Mouse (Mus musculus): ENCODE data around the gene Mmrn1. TPM values are rescaled to one million over a fixed set of nuclear protein-coding genes. Genes with fewer than 3 reads are reported as not detected.

The Mmrn1 gene
- polyA plus RNA-seq, 1 experiment from 2014 or later, result 5.7 TPM

DNA sequence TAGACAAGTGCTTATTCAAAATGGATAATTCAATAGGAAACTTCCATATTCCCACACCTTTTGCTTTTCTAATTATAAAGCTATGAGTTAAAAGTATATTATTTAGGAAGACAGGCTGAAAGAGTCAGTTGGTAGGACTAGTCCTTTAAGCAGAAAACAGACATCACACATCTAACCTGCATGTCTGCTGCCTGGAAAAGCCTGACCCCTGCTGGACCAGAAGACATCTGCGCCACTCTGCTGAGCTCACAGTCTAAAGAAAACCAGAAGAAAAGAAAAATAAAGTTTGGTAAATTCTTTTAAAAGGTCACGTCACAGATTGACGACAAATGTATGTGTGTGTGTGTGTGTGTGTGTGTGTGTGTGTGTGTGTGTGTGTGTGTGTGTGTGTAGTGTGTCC lies 25.6 kb downstream of the Mmrn1 start:
- no peak overlapping the region for H3K4me3 ChIP-seq (replicated peaks; ENCODE audit: low read length)
- H3K27me3 ChIP-seq (ENCODE audit: control insufficient read depth, insufficient read depth, low read length), result no peaks in the 10 kb centered on the region
- WGBS, result 51% methylated on average over 3 of the region's 3 CpGs
- no peak overlapping the region for H3K27ac ChIP-seq (ENCODE audit: low read length)
- no peaks in the 10 kb centered on the region for H3K9me3 ChIP-seq (replicated peaks; ENCODE audit: control insufficient read depth, low read length)
- no peaks in the 10 kb centered on the region for H3K36me3 ChIP-seq (ENCODE audit: control insufficient read depth, insufficient read depth, low read length)
- no peak overlapping the region for H3K4me2 ChIP-seq (ENCODE audit: low read depth, low read length)
- no peak overlapping the region for H3K9ac ChIP-seq (ENCODE audit: low read length)
- no peak for ATAC-seq (ENCODE audit: insufficient read depth, low FRiP score)
- H3K4me1 ChIP-seq (ENCODE audit: control insufficient read depth, insufficient read depth, low read length), result no peaks in the 10 kb centered on the region

GRCm38 (mm10) chr6:60961285-60961684 lies 36.5 kb downstream of the Mmrn1 start:
- Histone ChIP-seq H3K27me3 (ENCODE audit: control insufficient read depth, insufficient read depth, low read length) (no peaks in the 10 kb centered on the region), H3K36me3 (ENCODE audit: control insufficient read depth, insufficient read depth, low read length) (no peaks in the 10 kb centered on the region), H3K27ac (ENCODE audit: low read length) (no peak overlapping the region), H3K4me2 (ENCODE audit: low read depth, low read length) (no peak overlapping the region), H3K4me1 (ENCODE audit: control insufficient read depth, insufficient read depth, low read length) (no peaks in the 10 kb centered on the region), H3K9me3 (replicated peaks; ENCODE audit: control insufficient read depth, low read length) (no peaks in the 10 kb centered on the region), H3K9ac (ENCODE audit: low read length) (no peak overlapping the region), H3K4me3 (replicated peaks; ENCODE audit: low read length) (no peak overlapping the region)
- WGBS, result 78% methylated on average over 2 of the region's 2 CpGs
- ATAC-seq (ENCODE audit: insufficient read depth, low FRiP score), result no peak

- Histone ChIP-seq H3K4me2 (ENCODE audit: low read depth, low read length) (no peak overlapping the region), H3K36me3 (ENCODE audit: control insufficient read depth, insufficient read depth, low read length) (no peaks in the 10 kb centered on the region), H3K9ac (ENCODE audit: low read length) (no peak overlapping the region), H3K27me3 (ENCODE audit: control insufficient read depth, insufficient read depth, low read length) (no peaks in the 10 kb centered on the region), H3K9me3 (replicated peaks; ENCODE audit: control insufficient read depth, low read length) (no peaks in the 10 kb centered on the region), H3K27ac (ENCODE audit: low read length) (no peak overlapping the region), H3K4me3 (replicated peaks; ENCODE audit: low read length) (no peak overlapping the region), H3K4me1 (ENCODE audit: control insufficient read depth, insufficient read depth, low read length) (no peaks in the 10 kb centered on the region)
- no peak for ATAC-seq (ENCODE audit: insufficient read depth, low FRiP score)
- 59% methylated on average over 2 of the region's 2 CpGs for WGBS
These were observed 37.1 kb downstream of the Mmrn1 start for GRCm38 (mm10) chr6:60961838-60962237.

GRCm38 (mm10) chr6:60962668-60963067 lies 37.9 kb downstream of the Mmrn1 start:
- no peaks in the 10 kb centered on the region for H3K4me1 ChIP-seq (ENCODE audit: control insufficient read depth, insufficient read depth, low read length)
- H3K27me3 ChIP-seq (ENCODE audit: control insufficient read depth, insufficient read depth, low read length), result no peaks in the 10 kb centered on the region
- H3K4me2 ChIP-seq (ENCODE audit: low read depth, low read length), result no peak overlapping the region
- H3K4me3 ChIP-seq (replicated peaks; ENCODE audit: low read length), result no peak overlapping the region
- no peaks in the 10 kb centered on the region for H3K36me3 ChIP-seq (ENCODE audit: control insufficient read depth, insufficient read depth, low read length)
- 65% methylated on average over 2 of the region's 2 CpGs for WGBS
- H3K9ac ChIP-seq (ENCODE audit: low read length), result no peak overlapping the region
- H3K9me3 ChIP-seq (replicated peaks; ENCODE audit: control insufficient read depth, low read length), result no peaks in the 10 kb centered on the region
- H3K27ac ChIP-seq (ENCODE audit: low read length), result no peak overlapping the region
- no peak for ATAC-seq (ENCODE audit: insufficient read depth, low FRiP score)

GRCm38 (mm10) chr6:60963726-60964125 lies 39.0 kb downstream of the Mmrn1 start:
- Histone ChIP-seq H3K27ac (ENCODE audit: low read length) (no peak overlapping the region), H3K9me3 (replicated peaks; ENCODE audit: control insufficient read depth, low read length) (no peaks in the 10 kb centered on the region), H3K4me1 (ENCODE audit: control insufficient read depth, insufficient read depth, low read length) (no peaks in the 10 kb centered on the region), H3K27me3 (ENCODE audit: control insufficient read depth, insufficient read depth, low read length) (no peaks in the 10 kb centered on the region), H3K4me2 (ENCODE audit: low read depth, low read length) (no peak overlapping the region), H3K9ac (ENCODE audit: low read length) (no peak overlapping the region), H3K36me3 (ENCODE audit: control insufficient read depth, insufficient read depth, low read length) (no peaks in the 10 kb centered on the region), H3K4me3 (replicated peaks; ENCODE audit: low read length) (no peak overlapping the region)
- no peak for ATAC-seq (ENCODE audit: insufficient read depth, low FRiP score)
- 55% methylated on average over 1 of the region's 1 CpGs for WGBS

GRCm38 (mm10) chr6:60966931-60967330 lies 42.2 kb downstream of the Mmrn1 start:
- 69% methylated on average over 4 of the region's 4 CpGs for WGBS
- no peak overlapping the region for H3K4me2 ChIP-seq (ENCODE audit: low read depth, low read length)

GRCm38 (mm10) chr6:60969407-60969806 lies 44.6 kb downstream of the Mmrn1 start:
- H3K4me1 ChIP-seq (ENCODE audit: control insufficient read depth, insufficient read depth, low read length), result no peaks in the 10 kb centered on the region
- no peak overlapping the region for H3K9ac ChIP-seq (ENCODE audit: low read length)
- H3K27ac ChIP-seq (ENCODE audit: low read length), result no peak overlapping the region
- H3K36me3 ChIP-seq (ENCODE audit: control insufficient read depth, insufficient read depth, low read length), result no peaks in the 10 kb centered on the region
- H3K4me3 ChIP-seq (replicated peaks; ENCODE audit: low read length), result no peak overlapping the region
- no peak for ATAC-seq (ENCODE audit: insufficient read depth, low FRiP score)
- 60% methylated on average over 6 of the region's 6 CpGs for WGBS
- no peaks in the 10 kb centered on the region for H3K9me3 ChIP-seq (replicated peaks; ENCODE audit: control insufficient read depth, low read length)
- no peaks in the 10 kb centered on the region for H3K27me3 ChIP-seq (ENCODE audit: control insufficient read depth, insufficient read depth, low read length)
- H3K4me2 ChIP-seq (ENCODE audit: low read depth, low read length), result no peak overlapping the region

More at GRCm38 (mm10) chr6:60966931-60967330, 42.2 kb downstream of the Mmrn1 start:
- H3K9me3 ChIP-seq (replicated peaks; ENCODE audit: control insufficient read depth, low read length), result no peaks in the 10 kb centered on the region
- H3K36me3 ChIP-seq (ENCODE audit: control insufficient read depth, insufficient read depth, low read length), result no peaks in the 10 kb centered on the region
- H3K9ac ChIP-seq (ENCODE audit: low read length), result no peak overlapping the region
- H3K27me3 ChIP-seq (ENCODE audit: control insufficient read depth, insufficient read depth, low read length), result no peaks in the 10 kb centered on the region
- H3K4me1 ChIP-seq (ENCODE audit: control insufficient read depth, insufficient read depth, low read length), result no peaks in the 10 kb centered on the region
- ATAC-seq (ENCODE audit: insufficient read depth, low FRiP score), result no peak
- H3K27ac ChIP-seq (ENCODE audit: low read length), result no peak overlapping the region
- no peak overlapping the region for H3K4me3 ChIP-seq (replicated peaks; ENCODE audit: low read length)

GRCm38 (mm10) chr6:60970811-60971210 lies 46.0 kb downstream of the Mmrn1 start:
- Histone ChIP-seq H3K36me3 (ENCODE audit: control insufficient read depth, insufficient read depth, low read length) (no peaks in the 10 kb centered on the region), H3K4me1 (ENCODE audit: control insufficient read depth, insufficient read depth, low read length) (no peaks in the 10 kb centered on the region), H3K4me3 (replicated peaks; ENCODE audit: low read length) (no peak overlapping the region), H3K9me3 (replicated peaks; ENCODE audit: control insufficient read depth, low read length) (no peaks in the 10 kb centered on the region), H3K9ac (ENCODE audit: low read length) (no peak overlapping the region), H3K4me2 (ENCODE audit: low read depth, low read length) (no peak overlapping the region), H3K27ac (ENCODE audit: low read length) (no peak overlapping the region), H3K27me3 (ENCODE audit: control insufficient read depth, insufficient read depth, low read length) (no peaks in the 10 kb centered on the region)
- WGBS, result 78% methylated on average over 2 of the region's 2 CpGs
- ATAC-seq (ENCODE audit: insufficient read depth, low FRiP score), result no peak

DNA sequence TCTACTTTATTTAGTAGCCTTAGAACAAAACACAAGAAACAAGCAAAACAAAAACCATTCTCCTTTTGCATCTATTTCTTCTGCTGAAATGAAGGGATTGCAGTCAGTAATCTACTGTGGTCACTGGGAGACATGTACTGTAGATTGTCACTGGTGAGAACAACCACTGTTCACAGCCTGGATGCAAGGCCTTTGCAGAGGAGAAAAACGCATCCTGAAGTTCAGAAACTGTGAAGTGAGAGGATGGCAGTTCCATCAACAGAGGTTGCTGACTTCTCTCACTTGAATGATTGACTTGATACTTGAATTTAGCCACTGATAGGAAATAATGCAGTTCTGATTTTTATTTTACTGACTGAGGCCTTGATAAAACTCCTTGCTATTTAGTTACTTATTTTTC lies 53.8 kb downstream of the Mmrn1 start:
- Histone ChIP-seq H3K4me2 (ENCODE audit: low read depth, low read length) (no peak overlapping the region), H3K9ac (ENCODE audit: low read length) (no peak overlapping the region), H3K36me3 (ENCODE audit: control insufficient read depth, insufficient read depth, low read length) (no peaks in the 10 kb centered on the region), H3K27me3 (ENCODE audit: control insufficient read depth, insufficient read depth, low read length) (no peaks in the 10 kb centered on the region), H3K9me3 (replicated peaks; ENCODE audit: control insufficient read depth, low read length) (no peaks in the 10 kb centered on the region), H3K4me1 (ENCODE audit: control insufficient read depth, insufficient read depth, low read length) (no peaks in the 10 kb centered on the region), H3K27ac (ENCODE audit: low read length) (no peak overlapping the region), H3K4me3 (replicated peaks; ENCODE audit: low read length) (no peak overlapping the region)
- ATAC-seq (ENCODE audit: insufficient read depth, low FRiP score), result no peak
- WGBS, result 73% methylated on average over 1 of the region's 1 CpGs

DNA sequence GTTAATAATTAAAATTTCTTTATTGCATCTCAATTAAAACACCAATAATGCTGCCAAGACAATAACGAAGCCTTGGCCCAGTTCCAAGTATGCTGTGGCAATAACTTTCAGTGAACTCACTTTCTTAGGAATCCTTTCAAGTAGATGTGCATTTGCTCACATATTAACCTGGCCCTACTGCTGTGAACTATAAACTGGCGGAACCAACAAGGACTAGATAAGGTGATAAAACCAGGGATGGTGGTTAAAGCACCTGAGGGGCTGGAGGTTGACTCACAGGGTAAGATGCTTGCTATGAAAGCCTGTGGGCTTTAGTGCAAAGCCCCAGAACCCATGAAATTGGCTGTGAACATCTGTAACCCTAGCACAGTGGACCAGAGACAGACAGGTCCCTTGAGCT lies 54.3 kb downstream of the Mmrn1 start:
- no peaks in the 10 kb centered on the region for H3K4me1 ChIP-seq (ENCODE audit: control insufficient read depth, insufficient read depth, low read length)
- H3K36me3 ChIP-seq (ENCODE audit: control insufficient read depth, insufficient read depth, low read length), result no peaks in the 10 kb centered on the region
- H3K9me3 ChIP-seq (replicated peaks; ENCODE audit: control insufficient read depth, low read length), result no peaks in the 10 kb centered on the region
- WGBS, result 79% methylated on average over 2 of the region's 2 CpGs
- no peak overlapping the region for H3K4me2 ChIP-seq (ENCODE audit: low read depth, low read length)
- H3K27ac ChIP-seq (ENCODE audit: low read length), result no peak overlapping the region
- no peak overlapping the region for H3K4me3 ChIP-seq (replicated peaks; ENCODE audit: low read length)
- H3K27me3 ChIP-seq (ENCODE audit: control insufficient read depth, insufficient read depth, low read length), result no peaks in the 10 kb centered on the region
- H3K9ac ChIP-seq (ENCODE audit: low read length), result no peak overlapping the region
- no peak for ATAC-seq (ENCODE audit: insufficient read depth, low FRiP score)

Data from stomach, embryonic 16.5 days (tissue).